Mouse (Mus musculus): Measurements from ENCODE around the gene Srp54c. TPM values are rescaled to one million over a fixed set of nuclear protein-coding genes. Genes with fewer than 3 reads are reported as not detected.
A peak's percentile ranks its signal among the peaks of the same experiment; 100 is the strongest.
"Not testable (repeated sequence)": the region's sequence is repeated elsewhere in the genome, so short reads cannot be mapped to it uniquely, and the experiment has no call there.

The Srp54c gene
- total and polyA plus RNA-seq, 3 experiments, result 12.1 to 31.7 (median 28.8) TPM

DNA sequence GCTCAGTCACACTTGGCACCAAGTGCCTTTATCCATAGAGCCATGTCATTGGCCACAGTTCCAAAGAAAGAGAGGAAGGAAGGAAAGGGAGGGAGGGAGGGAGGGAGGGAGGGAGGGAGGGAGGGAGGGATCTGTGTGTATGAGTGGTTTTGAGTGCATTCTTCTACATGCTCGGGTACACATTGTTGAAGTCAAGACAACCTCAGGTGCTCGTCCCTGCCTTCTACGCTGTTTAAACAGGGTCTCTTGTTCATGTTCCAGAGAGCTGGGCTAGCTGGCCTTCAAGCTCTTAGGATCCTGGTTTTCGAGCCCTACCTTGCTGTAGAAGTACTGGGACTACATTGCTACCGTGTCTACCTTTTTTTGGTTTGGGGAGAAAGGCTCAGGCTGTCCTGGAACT, 33.4 kb downstream of the Srp54c start:
- H3K27me3 ChIP-seq (ENCODE audit: control insufficient read depth, insufficient read depth, low read length); H3K9ac ChIP-seq (ENCODE audit: low read depth, low read length); DNase-seq; H3K36me3 ChIP-seq (ENCODE audit: control insufficient read depth, insufficient read depth, low read length); H3K79me2 ChIP-seq (replicated peaks; ENCODE audit: control insufficient read depth, insufficient read depth, low read length); H3K4me3 ChIP-seq; intact Hi-C loops (cut with DNase I); H3K27ac ChIP-seq; H3K4me1 ChIP-seq (ENCODE audit: control insufficient read depth, insufficient read depth, low read length): not testable (repeated sequence)
- WGBS, result no CpG with 5 or more reads among the region's 5 CpGs

- Histone ChIP-seq H3K4me1 (ENCODE audit: control insufficient read depth, insufficient read depth, low read length) (no peaks in the 10 kb centered on the region), H3K36me3 (ENCODE audit: control insufficient read depth, insufficient read depth, low read length) (no peaks in the 10 kb centered on the region), H3K27me3 (ENCODE audit: control insufficient read depth, insufficient read depth, low read length) (no peaks in the 10 kb centered on the region), H3K79me2 (replicated peaks; ENCODE audit: control insufficient read depth, insufficient read depth, low read length) (no peaks in the 10 kb centered on the region), H3K9ac (ENCODE audit: low read depth, low read length) (no peak overlapping the region), H3K27ac (no peak overlapping the region), H3K4me3 (no peak overlapping the region)
- TF ChIP-seq CTCF (IDR thresholded peaks at IDR 0.05) (no peak), EP300 (IDR thresholded peaks at IDR 0.05; ENCODE audit: insufficient read depth, low read depth, low read length) (no peak), POLR2A (IDR thresholded peaks at IDR 0.05; ENCODE audit: insufficient read depth, low read depth, low read length) (no peak)
- DNase-seq, result peak in 1 of 2 experiments; percentile 12
- 67% methylated on average over 3 of the region's 3 CpGs for WGBS
- intact Hi-C loops (cut with DNase I), result no loop called here
Observed at GRCm38 (mm10) chr12:55272243-55272642, 42.3 kb downstream of the Srp54c start.

- intact Hi-C loops (cut with DNase I); H3K36me3 ChIP-seq (ENCODE audit: control insufficient read depth, insufficient read depth, low read length): not testable (repeated sequence)
Observed at GRCm38 (mm10) chr12:55277583-55277982, 47.6 kb downstream of the Srp54c start.

DNA sequence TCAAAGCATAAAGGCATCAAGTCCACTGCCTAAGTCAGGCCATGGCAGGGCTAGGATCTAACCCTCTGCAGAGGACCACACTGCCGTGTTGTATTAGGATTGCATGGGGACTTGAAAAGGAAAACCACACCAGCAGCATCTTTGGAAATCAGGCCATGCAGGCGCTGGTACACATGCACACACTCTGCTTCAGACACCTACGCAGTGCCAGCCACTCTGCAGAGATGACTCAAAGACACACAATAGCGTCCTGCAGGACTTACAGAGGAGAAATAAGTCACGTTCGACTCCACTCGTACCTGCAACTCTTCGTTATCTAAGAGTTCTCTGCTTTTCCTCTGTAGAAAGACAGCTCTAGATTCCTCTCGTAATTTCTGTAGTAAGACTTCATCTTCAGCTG, 68.1 kb downstream of the Srp54c start:
- H3K9ac ChIP-seq (ENCODE audit: low read depth, low read length), result no peak overlapping the region
- TF ChIP-seq POLR2A (IDR thresholded peaks at IDR 0.05; ENCODE audit: insufficient read depth, low read depth, low read length), result no peak
- TF ChIP-seq CTCF (IDR thresholded peaks at IDR 0.05), result no peak
- TF ChIP-seq EP300 (IDR thresholded peaks at IDR 0.05; ENCODE audit: insufficient read depth, low read depth, low read length), result no peak
- no peak overlapping the region for H3K27ac ChIP-seq
- DNase-seq, result no peak
- 91% methylated on average over 9 of the region's 9 CpGs for WGBS
- H3K4me3 ChIP-seq, result no peak overlapping the region
- no peaks in the 10 kb centered on the region for H3K27me3 ChIP-seq (ENCODE audit: control insufficient read depth, insufficient read depth, low read length)
- intact Hi-C loops (cut with DNase I), result no loop called here
- peaks cover 4% of the 10 kb centered on the region for H3K36me3 ChIP-seq (ENCODE audit: control insufficient read depth, insufficient read depth, low read length)
- H3K4me1 ChIP-seq (ENCODE audit: control insufficient read depth, insufficient read depth, low read length), result peaks cover 4% of the 10 kb centered on the region
- H3K79me2 ChIP-seq (replicated peaks; ENCODE audit: control insufficient read depth, insufficient read depth, low read length), result no peaks in the 10 kb centered on the region

More at GRCm38 (mm10) chr12:55277583-55277982, 47.6 kb downstream of the Srp54c start:
- H3K27ac ChIP-seq; DNase-seq; H3K4me1 ChIP-seq (ENCODE audit: control insufficient read depth, insufficient read depth, low read length); H3K79me2 ChIP-seq (replicated peaks; ENCODE audit: control insufficient read depth, insufficient read depth, low read length); H3K4me3 ChIP-seq; H3K9ac ChIP-seq (ENCODE audit: low read depth, low read length); H3K27me3 ChIP-seq (ENCODE audit: control insufficient read depth, insufficient read depth, low read length): not testable (repeated sequence)
- 82% methylated on average over 4 of the region's 6 CpGs for WGBS

- intact Hi-C loops (cut with DNase I), result no loop called here
- Histone ChIP-seq H3K27ac (no peak within 1 kb of the TSS), H3K4me3 (no peak within 1 kb of the TSS), H3K36me3 (ENCODE audit: control insufficient read depth, insufficient read depth, low read length) (peaks cover 4% of the 10 kb centered on the region), H3K27me3 (ENCODE audit: control insufficient read depth, insufficient read depth, low read length) (no peaks in the 10 kb centered on the region), H3K9ac (ENCODE audit: low read depth, low read length) (no peak within 1 kb of the TSS), H3K4me1 (ENCODE audit: control insufficient read depth, insufficient read depth, low read length) (peaks cover 6% of the 10 kb centered on the region), H3K79me2 (replicated peaks; ENCODE audit: control insufficient read depth, insufficient read depth, low read length) (no peaks in the 10 kb centered on the region)
- 79% methylated on average over 5 of the region's 5 CpGs for WGBS
- TF ChIP-seq POLR2A (IDR thresholded peaks at IDR 0.05; ENCODE audit: insufficient read depth, low read depth, low read length), result no peak
- TF ChIP-seq EP300 (IDR thresholded peaks at IDR 0.05; ENCODE audit: insufficient read depth, low read depth, low read length), result no peak
- no peak for DNase-seq
Observed at GRCm38 (mm10) chr12:55299336-55299735, 69.4 kb downstream of the Srp54c start, which contains the start of gene 1110008L16Rik. 1110008L16Rik (plus strand) TSS chr12:55299577.

DNA sequence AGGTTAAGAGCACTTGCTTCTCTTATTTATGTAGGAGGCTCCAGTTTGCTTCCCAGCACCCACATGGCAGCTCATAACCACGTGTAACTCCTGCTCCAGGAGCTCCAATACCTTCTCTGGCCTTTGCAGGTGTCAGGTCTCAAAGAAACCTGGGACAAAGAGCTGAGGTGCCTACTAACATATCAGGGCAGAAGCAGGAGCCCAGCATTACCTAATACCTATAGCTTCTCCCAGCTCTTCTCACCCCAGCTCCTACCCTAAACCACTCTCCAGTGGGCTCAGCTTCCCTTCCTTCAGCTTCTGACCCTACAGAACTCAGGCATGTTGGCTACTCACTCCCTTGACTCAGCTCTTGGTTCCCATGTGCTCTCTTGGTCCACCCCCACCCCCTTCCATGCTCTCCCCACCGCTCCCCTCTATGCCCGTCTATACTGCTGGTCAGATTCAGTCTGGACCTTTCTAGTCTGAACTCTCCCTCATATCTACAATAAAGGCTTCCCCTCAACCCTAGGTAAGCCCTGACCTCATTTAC, 70.9 kb downstream of the Srp54c start:
- TF ChIP-seq CTCF (IDR thresholded peaks at IDR 0.05) (no peak), POLR2A (IDR thresholded peaks at IDR 0.05; ENCODE audit: insufficient read depth, low read depth, low read length) (no peak), EP300 (IDR thresholded peaks at IDR 0.05; ENCODE audit: insufficient read depth, low read depth, low read length) (no peak)
- 82% methylated on average over 3 of the region's 3 CpGs for WGBS
- H3K4me1 ChIP-seq (ENCODE audit: control insufficient read depth, insufficient read depth, low read length), result peaks cover 6% of the 10 kb centered on the region
- H3K9ac ChIP-seq (ENCODE audit: low read depth, low read length), result no peak overlapping the region
- no peak overlapping the region for H3K27ac ChIP-seq
- H3K27me3 ChIP-seq (ENCODE audit: control insufficient read depth, insufficient read depth, low read length), result no peaks in the 10 kb centered on the region
- H3K79me2 ChIP-seq (replicated peaks; ENCODE audit: control insufficient read depth, insufficient read depth, low read length), result no peaks in the 10 kb centered on the region
- intact Hi-C loops (cut with DNase I), result loop anchor here (5.0 to 10.0 kb wide), 2 partner anchors 314 to 534 kb away; partner anchors contain the start of genes Brms1l and Gm20403
- peaks cover 4% of the 10 kb centered on the region for H3K36me3 ChIP-seq (ENCODE audit: control insufficient read depth, insufficient read depth, low read length)
- H3K4me3 ChIP-seq, result no peak overlapping the region
- no peak for DNase-seq

Data from heart, adult 2 months (tissue).